Mouse (Mus musculus) spleen, adult 2 months (tissue): ENCODE data around the gene Bend4. TPM values are rescaled to one million over a fixed set of nuclear protein-coding genes. Genes with fewer than 3 reads are reported as not detected.

ENCODE experiments used
- DNase-seq, 2 experiments: peaks; one replicate each; pipeline versions ENCODE4 v3.0.0 to v3.0.0-alpha.2; 2012 to 2021; ENCODE audit warnings: low spot score in 2 of 2, low read depth in 1 of 2
- H3K27ac ChIP-seq: fragments of 200-500 bp; 2 replicates; pipeline ENCODE4 v1.5.1; 2012; ENCODE audit warnings: low read length, inconsistent platforms; ENCODE audit not compliant: insufficient read depth
- H3K27me3 ChIP-seq: fragments of 200-500 bp; 2 replicates; pipeline ENCODE4 v1.6.1; 2012; ENCODE audit warnings: mild to moderate bottlenecking, moderate library complexity, low read length, inconsistent platforms; ENCODE audit not compliant: control insufficient read depth, insufficient read depth
- H3K36me3 ChIP-seq: fragments of 200-500 bp; 2 replicates; pipeline ENCODE4 v1.6.1; 2012; ENCODE audit warnings: mild to moderate bottlenecking, low read length, inconsistent platforms; ENCODE audit not compliant: control insufficient read depth, insufficient read depth
- H3K4me1 ChIP-seq: fragments of 200-500 bp; 2 replicates; pipeline ENCODE4 v1.6.1; 2011; ENCODE audit warnings: inconsistent platforms; ENCODE audit not compliant: control insufficient read depth, insufficient read depth, insufficient read length
- H3K4me3 ChIP-seq: fragments of 200-500 bp; 2 replicates; pipeline ENCODE4 v1.5.1; 2011; ENCODE audit warnings: mild to moderate bottlenecking, inconsistent platforms; ENCODE audit not compliant: insufficient read depth, insufficient read length; ENCODE audit errors: extremely low read depth
- CTCF ChIP-seq: fragments of 200-500 bp; IDR thresholded peaks from 2 replicates; pipeline ENCODE4 v1.5.1; 2011; ENCODE audit warnings: mild to moderate bottlenecking, inconsistent platforms; ENCODE audit not compliant: insufficient read depth, insufficient read length, insufficient replicate concordance; ENCODE audit errors: extremely low read depth
- POLR2A ChIP-seq: fragments of 200-500 bp; IDR thresholded peaks from 2 replicates; pipeline ENCODE4 v1.6.1; 2011; ENCODE audit warnings: low read depth, low read length, inconsistent platforms
- WGBS: fragments of 180-500 bp; shearing (Covaris S2); methylation state at CpG from one replicate; pipeline ENCODE4 v1.1.7; 2018; 5-methylcytosine and 5-hydroxymethylcytosine counted together
- polyA plus RNA-seq: library from polyadenylated mRNA; depleted of rRNA; stranded (reverse); fragments of >200 nt; gene quantifications from 2 replicates; pipeline ENCODE4 v1.2.3, GENCODE M21; 2012; rRNA removed

Bend4 gene
- 0.69 and 1.1 TPM in 2 replicates for polyA plus RNA-seq

DNA sequence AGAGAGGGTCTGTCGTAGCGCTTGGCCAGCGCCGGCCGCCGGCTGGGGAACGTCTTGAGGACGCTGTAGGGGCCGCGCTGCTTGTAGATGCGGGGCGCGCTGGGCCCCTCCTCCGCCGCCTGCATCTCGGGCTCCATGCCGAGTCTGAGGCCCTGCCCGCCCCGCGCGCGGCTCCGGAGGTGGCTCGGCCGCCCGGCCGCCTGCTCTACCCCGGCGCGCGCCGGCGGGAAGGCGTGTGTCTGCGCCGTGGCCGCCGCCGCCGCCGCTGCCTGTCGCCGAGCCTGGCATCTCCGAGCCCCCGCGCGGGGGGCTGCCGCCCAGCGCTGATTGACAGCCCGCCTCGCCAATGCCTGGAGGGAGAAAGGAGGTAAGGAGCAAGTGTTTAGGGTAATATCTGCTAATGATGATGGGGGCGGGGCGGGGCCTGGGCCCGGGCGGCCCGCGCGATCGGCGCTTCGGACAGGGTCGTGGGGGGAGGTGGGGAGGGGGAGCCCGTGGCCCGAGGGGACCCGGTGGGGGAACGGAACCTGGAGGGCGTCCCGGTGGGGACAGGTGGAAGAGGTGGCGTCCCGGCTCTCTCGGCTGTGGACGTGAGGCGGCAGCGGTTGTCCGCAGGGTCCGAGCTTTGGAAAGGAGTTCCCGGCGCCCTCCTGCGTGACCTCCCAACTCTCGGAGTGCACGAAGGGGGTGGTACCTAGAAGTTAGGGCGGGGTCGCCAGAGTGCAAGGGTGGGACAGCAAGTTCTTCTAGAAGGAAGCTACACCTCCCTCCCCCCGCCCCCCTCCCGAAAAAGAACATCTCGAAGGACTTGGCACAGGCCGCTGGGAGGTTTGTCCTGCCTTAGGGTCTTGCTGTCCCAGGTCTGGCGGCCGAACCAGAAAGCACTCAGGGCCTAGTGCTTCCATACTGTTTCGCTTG is at the start of gene Bend4:
Gene Bend4 (minus strand): TSS at position 868 of the 918 bp plus-strand sequence.
- peaks cover 17% of the 10 kb centered on the region for H3K27me3 ChIP-seq
- DNase-seq, result peak in 1 of 2 experiments; percentile 57
- no peak within 1 kb of the TSS; the same call in 1 of the 2 replicates for H3K27ac ChIP-seq
- no peaks in the 10 kb centered on the region for H3K36me3 ChIP-seq
- peak within 1 kb of the TSS; percentile 60 for H3K4me3 ChIP-seq
- no peak for TF ChIP-seq POLR2A
- no peak for TF ChIP-seq CTCF
- H3K4me1 ChIP-seq, result peaks cover 10% of the 10 kb centered on the region
- 3% methylated on average over 85 of the region's 90 CpGs for WGBS

GRCm38 (mm10) chr5:67473723-67474122 is 45.6 kb upstream of the Bend4 start:
- TF ChIP-seq CTCF (no peak), POLR2A (no peak)
- H3K27ac ChIP-seq, result no peak overlapping the region
- H3K27me3 ChIP-seq, result no peaks in the 10 kb centered on the region
- no peak overlapping the region for H3K4me3 ChIP-seq
- WGBS, result 81% methylated on average over 8 of the region's 8 CpGs
- H3K36me3 ChIP-seq, result no peaks in the 10 kb centered on the region
- no peaks in the 10 kb centered on the region for H3K4me1 ChIP-seq
- DNase-seq, result no peak

- TF ChIP-seq CTCF (no peak), POLR2A (no peak)
- no peaks in the 10 kb centered on the region for H3K27me3 ChIP-seq
- no peak for DNase-seq
- H3K27ac ChIP-seq, result no peak overlapping the region
- WGBS, result 61% methylated on average over 5 of the region's 5 CpGs
- no peaks in the 10 kb centered on the region for H3K4me1 ChIP-seq
- no peaks in the 10 kb centered on the region for H3K36me3 ChIP-seq
- no peak overlapping the region for H3K4me3 ChIP-seq
These were observed 45.0 kb upstream of the Bend4 start for GRCm38 (mm10) chr5:67473094-67473493.

DNA sequence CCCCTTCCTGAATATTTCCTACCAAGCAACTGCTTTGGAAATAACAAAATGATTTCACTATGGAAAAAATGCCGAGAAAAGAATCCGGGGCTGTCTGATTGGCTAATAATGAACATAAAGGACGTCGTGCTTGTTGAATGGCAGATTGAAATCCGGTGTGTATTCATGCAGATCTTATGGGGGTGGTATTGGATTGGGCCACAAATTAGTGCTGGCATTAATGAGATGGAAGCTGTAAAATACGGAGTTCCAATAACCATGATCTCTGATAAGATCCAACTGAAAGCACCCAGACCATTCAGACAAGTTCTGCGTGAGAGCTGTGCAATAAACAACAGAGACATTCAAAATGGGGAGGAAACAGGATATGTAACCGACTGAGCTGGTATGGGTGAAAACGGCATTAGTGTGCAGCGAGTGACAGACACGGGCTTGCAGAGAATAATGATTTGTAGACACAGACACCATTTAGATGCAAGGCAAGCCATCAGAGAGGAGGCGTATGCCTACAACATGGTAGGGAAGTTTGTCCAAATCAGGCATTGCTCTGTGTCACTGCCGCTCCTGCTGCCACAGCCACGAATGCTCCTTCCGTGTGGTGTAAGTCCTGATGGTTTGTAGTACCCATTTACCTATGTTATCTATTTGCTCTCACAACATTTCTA is 38.9 kb upstream of the Bend4 start:
- no peaks in the 10 kb centered on the region for H3K36me3 ChIP-seq
- H3K27me3 ChIP-seq, result no peaks in the 10 kb centered on the region
- no peaks in the 10 kb centered on the region for H3K4me1 ChIP-seq
- H3K27ac ChIP-seq, result no peak overlapping the region
- no peak overlapping the region for H3K4me3 ChIP-seq
- DNase-seq, result no peak
- 85% methylated on average over 15 of the region's 15 CpGs for WGBS
- no peak for TF ChIP-seq CTCF
- no peak for TF ChIP-seq POLR2A

GRCm38 (mm10) chr5:67464899-67465298 is 36.8 kb upstream of the Bend4 start:
- TF ChIP-seq CTCF, result no peak
- TF ChIP-seq POLR2A, result no peak
- Histone ChIP-seq H3K36me3 (no peaks in the 10 kb centered on the region), H3K4me3 (no peak overlapping the region), H3K27ac (no peak overlapping the region), H3K27me3 (no peaks in the 10 kb centered on the region), H3K4me1 (no peaks in the 10 kb centered on the region)
- WGBS, result 81% methylated on average over 3 of the region's 3 CpGs
- no peak for DNase-seq

- Histone ChIP-seq H3K4me3 (no peak overlapping the region), H3K4me1 (no peaks in the 10 kb centered on the region), H3K27ac (no peak overlapping the region), H3K27me3 (no peaks in the 10 kb centered on the region), H3K36me3 (no peaks in the 10 kb centered on the region)
- no peak for TF ChIP-seq CTCF
- TF ChIP-seq POLR2A, result no peak
- DNase-seq, result no peak
- WGBS, result 94% methylated on average over 9 of the region's 9 CpGs
These were observed 35.5 kb upstream of the Bend4 start for GRCm38 (mm10) chr5:67463636-67464035.
